Mouse (Mus musculus) yolk sac, embryonic 10.5 days (tissue): ENCODE data around the gene Stat6.

Experiments
- DNase-seq: peaks from one replicate; pipeline ENCODE4 v3.0.0-alpha.2; 2017; ENCODE audit warnings: low spot score

Gene Stat6

DNA sequence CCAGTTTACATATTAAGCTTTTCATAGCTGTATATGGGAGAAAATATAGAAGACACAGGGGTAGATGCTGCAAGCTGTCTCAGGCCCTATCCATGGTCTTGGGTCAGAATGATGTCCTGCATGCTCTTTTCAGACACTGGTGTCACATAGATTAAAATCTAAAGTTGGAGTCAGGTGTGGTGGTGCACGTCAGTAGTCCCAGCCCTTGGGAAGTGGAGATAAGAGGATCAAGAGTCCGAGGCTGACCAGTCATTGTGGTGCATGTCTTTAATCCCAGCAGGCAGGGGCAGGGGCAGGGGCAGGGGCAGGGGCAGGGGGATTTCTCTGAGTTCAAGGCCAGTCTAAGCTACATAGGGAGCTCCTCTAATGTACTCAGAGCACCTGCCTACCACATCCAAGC, 3.0 kb downstream of the Stat6 start:
- no peak for DNase-seq

DNA sequence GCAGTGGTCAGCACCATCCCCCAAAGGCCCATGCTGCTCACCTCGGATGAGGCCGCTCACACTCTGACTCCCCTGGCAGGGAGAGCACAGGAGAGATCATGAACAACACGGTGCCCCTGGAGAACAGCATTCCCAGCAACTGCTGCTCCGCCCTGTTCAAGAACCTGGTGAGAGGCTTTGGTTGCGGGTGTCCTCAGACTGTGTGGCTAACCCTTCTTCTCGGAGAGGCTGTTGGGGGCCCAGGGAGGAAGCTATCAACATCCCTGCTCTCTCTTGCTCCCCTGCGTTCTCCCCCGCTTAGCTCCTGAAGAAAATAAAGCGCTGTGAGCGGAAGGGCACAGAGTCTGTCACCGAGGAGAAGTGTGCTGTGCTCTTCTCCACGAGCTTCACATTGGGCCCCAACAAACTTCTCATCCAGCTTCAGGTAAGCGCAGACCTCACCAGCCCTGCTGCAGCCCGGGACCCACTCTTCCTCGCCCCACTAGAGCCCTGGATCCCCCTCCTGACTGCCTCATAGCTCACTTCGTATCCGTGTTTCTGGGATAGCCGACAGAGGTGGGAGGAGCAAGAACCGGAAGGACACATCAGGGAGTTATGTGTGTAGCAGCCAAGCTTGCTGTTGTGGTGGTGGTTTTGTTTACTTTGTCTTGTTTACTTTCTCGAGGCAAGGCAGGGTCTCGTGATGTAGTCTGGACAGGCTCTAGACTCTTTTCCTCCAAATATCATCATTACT, 10.3 kb downstream of the Stat6 start:
- peak; percentile 57 for DNase-seq

DNA sequence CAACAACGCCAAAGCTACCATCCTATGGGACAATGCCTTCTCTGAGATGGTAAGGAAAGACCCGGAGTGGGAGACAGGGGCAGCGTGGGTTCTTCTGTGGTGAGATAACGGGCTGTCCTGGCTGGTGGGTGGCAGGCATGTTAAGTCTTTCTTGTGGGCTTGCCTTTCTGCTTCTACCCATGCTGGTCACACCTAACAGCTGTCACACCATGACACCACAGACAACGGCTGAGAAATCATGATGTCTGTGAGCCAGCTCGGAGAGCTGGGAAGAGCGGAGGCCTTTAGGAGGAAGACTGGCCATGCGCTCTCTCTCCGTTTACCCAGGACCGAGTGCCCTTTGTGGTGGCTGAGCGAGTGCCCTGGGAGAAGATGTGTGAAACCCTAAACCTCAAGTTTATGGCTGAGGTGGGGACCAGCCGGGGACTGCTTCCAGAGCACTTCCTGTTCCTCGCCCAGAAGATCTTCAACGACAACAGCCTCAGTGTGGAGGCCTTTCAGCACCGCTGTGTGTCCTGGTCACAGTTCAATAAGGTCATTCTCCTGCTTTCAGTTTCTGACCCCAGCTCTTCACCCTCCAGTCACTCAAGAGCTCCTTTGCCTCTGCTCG, 12.3 kb downstream of the Stat6 start:
- DNase-seq, result no peak

DNA sequence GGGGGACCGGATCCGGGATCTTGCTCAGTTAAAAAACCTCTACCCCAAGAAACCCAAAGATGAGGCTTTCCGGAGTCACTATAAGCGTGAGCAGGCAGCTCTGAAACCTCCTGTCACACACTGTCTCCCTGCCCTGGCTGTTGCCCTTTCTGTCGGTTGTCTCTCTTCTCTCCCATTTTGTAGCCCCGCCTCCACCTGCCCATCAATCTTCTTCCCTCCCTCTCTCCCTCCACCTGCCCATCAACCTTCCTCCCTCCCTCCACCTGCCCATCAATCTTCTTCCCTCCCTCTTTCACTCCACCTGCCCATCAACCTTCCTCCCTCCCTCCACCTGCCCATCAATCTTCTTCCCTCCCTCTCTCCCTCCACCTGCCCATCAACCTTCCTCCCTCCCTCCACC, 14.8 kb downstream of the Stat6 start:
- peak; percentile 29 for DNase-seq

DNA sequence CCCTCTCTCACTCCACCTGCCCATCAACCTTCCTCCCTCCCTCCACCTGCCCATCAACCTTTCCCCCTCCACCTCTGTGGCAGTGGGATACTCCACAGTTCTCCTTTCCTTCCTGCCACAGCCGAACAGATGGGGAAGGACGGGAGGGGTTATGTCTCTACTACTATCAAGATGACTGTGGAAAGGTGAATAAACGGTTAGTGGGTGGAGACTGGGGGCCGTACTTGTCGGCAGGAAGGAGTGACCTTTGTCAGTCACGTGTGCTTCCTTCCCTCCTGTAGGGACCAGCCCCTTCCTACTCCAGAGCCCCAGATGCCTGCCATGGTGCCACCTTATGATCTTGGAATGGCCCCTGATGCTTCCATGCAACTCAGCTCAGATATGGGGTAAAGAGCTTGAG, 15.3 kb downstream of the Stat6 start:
- peak; percentile 82 for DNase-seq

DNA sequence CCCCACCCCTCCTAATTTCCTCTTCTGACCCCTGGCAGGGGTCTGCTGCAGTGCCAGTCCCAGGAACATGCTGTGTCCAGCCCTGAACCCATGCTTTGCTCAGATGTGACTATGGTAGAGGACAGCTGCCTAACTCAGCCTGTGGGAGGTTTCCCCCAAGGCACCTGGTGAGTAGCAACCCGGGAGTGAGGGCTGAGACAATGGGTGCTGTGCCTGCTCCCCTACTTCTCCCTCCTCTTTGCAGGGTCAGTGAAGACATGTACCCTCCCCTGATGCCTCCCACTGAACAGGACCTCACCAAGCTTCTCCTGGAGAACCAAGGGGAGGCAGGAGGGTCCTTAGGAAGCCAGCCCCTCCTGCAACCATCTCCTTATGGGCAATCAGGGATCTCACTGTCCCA, 16.8 kb downstream of the Stat6 start:
- no peak for DNase-seq

DNA sequence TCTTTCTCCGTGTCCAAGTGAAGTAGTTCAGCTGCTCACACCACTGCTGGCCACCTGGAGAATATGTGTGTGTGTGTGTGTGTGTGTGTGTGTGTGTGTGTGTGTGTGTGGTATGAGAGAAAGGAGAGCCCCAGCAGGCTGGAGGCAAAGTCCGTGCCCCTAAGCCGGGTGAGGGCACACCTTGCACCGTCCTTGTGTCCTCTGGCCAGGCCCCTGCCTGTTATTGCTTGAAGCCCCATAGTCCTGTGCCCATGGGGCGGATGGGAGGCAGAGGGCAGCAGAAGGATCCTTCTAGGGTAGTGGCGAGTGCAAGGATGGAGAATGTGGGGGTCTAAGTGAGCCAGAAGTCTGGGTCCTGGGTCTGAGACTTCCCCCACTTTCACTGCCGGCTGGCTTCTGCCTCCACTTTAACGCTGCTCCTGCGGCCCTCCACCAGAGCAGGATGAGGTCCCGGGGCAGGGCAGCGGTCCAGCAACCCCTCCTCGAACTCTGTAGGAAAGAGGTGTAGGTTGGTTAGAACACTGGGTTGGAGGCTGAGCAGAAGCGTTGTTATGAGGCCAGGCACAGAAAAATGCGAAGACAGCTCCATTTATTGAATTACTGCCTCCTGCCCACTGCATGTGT, 18.6 kb downstream of the Stat6 start:
- DNase-seq, result no peak

DNA sequence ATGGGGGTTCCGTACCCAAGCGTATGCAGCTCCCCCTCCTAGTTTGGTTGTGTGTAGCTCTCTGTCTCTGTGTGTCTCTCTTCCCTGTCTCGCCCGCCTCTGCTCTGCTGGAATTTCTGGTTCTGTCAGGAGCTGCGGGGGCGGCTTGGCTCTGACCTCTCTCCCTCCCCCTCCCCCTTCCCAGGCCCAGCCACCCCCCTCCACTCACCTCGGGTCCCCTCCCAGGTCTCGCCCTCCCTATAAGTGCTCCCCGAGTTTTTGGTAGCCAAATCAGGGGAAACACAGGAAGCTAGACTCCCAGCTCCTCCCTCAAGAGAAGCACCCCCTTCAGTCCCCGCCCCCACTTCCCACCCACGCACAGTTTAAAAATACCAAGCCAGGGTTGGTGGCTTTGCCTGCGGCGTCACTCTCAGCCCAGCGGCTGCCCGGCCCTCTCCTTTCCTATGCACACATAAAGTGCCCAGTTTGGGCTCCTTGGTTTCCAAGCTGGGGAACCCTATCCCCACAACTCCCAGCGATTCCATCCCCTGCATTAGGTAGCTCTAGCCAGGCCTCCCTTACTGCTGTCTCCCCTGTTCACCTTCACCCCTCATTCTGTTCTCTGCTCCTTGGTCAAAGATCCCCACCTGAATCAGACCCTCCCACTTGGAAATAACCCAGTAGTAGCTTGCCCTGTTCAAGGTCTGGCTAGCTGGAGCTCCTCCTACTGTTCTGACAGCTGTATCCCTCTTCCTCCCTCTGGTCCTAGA, 19.3 kb downstream of the Stat6 start:
- peak; percentile 65 for DNase-seq

DNA sequence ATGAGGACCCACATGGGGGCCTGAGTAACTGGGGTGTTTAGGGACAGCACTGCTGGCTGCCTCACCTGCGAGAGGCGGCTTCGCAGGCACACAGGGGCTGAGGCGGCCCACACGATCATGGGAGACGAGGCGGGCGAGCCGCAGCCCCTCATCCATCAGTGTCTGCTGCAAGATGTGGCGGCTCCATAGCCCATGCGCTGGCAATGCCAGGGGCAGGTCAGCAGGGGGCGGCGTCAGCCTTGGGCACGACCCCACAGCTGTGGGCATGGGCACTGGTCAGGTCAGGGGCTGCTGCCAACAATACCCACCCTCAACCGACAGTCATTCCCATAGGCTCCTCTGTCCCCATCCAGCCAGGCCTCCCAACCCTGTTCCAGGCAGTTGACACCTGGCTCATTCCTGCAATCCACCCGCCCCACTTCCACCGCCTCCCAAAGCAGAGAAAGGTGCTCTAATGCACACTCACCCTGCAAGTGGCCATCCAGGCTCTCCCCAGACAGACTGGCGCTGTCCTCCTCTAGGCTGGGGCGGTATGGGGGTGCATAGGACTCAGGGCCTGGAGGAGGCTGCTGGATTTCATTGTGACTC, 20.0 kb downstream of the Stat6 start:
- no peak for DNase-seq

DNA sequence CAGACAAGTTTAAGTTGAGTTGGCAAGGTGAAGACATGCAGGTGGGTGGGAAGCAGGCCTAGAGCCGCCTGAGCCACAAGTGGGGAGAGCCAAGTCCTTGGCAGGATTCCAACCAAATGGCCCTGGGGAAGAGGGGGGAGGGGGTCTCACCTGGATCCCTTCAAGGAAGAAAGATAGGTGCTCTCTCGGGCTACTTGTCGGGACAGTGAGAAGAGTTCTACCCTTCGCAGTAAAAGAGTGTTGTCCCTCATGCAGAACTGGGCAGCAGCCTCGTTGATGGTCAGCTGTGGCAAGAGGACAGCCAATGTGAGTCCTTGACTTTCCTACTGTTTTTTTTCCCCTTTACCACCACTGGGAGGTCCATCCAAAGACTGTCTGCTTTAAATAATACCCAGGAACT, 20.8 kb downstream of the Stat6 start:
- no peak for DNase-seq

DNA sequence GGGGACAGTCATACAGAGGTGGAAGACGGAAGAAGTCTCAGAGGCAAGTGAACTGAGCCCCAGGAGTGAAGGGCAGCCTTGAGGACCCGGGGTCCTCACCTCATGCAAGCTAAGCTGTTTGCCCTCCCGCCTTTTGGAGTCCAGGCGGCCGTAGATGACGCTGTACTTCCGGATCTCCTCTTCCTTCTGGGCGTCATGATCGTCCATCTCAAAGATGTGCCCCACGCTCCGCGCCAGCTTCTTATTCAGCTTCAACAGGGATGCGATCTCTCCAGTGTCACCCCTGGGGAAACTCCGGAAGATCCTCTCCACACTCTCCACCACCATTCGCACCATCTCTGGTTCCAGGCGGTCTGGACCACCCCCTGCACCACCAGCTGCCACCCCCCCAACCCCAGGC, 21.4 kb downstream of the Stat6 start:
- DNase-seq, result no peak

DNA sequence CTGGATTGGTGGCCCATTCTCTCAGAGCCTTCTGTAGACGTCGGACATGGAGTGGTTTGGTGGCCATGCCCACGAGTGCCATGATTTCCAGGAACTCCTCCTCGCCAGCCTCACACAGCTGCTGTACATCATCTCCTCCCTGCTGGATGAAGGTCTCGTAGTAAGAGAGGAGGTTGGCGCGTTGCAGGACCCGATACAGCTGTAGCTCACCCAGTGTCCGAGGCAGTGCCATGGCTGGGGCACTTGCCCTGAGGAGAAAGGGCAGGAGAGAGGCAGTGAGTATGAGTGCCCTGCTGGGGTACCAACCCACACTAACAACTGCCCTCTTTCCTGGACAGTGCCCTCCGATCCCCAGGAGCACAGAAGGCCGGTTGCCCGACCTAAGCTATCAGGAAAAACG, 22.1 kb downstream of the Stat6 start:
- no peak for DNase-seq

DNA sequence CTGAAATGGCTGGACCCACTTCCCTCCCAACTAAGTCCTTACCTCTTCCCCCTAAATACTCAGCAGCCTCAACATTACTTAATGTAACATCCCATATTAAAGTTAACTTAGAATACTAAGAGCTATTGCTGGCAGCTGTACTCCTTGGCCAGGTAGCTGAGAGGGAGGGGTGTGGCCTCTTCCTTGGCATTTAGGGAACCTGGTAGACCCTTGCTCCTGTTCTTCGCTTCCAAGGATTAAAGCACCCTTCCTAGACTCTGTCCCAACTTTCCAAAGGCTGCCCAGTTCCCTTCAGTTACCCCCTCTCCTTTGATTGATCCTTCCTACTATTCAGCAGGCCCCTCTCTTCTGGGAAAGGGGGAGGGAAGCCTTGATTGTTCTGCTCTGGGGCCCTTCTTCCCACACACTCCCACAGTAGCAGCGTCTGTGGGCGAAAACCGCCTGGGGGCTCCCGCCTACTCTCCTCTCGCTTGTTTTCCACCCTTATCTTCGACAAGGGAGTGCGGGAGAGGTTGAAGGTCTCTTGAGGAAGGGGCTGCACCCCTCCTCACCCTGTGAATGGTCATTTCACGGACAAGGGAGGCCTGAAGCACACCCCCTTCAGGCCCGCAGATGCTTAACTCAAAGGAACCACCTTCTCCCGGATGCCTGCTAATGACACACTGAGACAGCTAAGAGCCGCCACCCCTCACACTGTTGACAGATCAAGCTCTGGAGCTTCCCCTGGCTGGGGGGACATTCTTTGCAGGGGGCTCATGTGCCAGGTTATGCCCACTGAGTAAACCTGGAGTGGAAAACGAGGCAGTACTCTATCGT, 22.8 kb downstream of the Stat6 start:
- no peak for DNase-seq

DNA sequence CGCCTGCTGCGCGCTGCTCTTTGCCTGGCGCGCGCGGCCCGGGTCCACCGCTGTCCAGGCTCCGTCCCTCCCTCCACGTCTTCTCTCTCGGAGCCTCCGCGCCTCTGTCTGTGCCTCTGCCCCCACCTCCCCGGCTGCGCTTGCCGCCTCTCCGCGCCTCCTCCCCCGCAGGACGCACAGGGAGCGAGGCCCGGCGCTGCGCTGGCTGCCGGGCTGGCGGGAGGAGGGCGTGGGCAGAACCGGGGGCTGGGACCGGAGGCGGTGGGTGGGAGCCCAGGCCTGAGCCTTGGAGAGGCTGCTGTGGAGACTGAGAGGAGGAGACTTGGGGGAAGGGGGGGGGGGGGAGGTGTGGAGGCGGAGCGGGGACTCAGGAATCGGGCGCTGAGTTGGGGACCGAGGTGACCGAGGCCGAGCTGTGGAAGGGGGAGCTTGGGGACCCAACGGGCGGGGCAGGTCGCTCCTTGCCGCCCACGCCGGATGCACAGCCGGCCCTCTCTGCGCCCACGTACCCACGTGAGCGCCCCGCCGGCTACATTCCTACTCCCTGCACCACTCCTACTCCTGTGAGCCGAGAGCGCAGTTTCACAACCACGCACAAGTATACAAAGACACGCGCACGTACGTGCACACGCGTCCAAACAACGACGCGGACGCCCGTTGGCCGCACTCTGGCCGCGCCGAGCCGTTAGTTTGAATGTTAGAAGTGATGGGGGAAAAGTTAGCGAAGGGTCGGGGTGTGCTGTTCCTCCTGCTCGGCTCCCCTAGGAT, 23.9 kb downstream of the Stat6 start, which contains the start of gene Nemp1:
Gene Nemp1, plus strand, starts transcription at position 401 of the 768 bp plus-strand sequence.
- peak; percentile 87 for DNase-seq

DNA sequence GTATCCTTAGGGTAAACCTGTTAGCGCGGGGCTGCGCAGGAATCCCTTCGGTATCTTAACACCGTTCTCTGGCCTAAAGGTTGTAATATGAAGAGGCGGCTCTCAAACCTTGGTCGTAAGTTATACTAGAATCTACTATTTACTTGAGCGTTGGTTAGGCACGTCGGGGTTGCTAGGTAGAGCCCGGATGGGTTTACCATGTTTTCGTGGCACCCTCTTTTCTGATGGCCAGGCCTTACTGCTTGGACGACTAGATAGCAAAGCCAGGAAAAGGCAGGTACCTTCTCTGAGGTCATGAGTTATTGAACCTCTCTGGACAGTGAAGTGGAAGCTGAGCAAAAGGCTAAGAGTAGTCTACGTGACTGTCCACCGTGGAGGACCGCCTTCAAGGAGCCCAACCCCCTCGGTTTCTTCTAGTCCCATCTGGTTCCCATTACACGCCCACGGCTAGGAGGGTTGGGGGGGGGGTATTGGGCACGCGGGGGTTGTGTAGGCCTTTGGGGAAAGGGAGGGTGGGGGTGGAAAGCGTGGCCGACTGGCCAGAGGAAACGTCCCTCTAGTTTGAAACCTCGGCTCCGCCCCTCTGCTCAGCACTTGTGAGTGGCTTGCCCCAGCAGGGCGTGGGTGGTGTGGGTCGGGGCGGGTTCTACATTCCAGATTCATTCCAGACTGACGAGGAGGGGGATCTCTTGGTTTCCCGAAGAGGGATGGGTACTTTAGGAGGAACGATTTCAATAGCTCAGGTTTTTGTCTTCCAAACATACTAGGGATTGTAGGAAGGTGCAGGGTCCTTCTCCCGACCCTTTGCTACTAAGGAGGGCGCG, 24.7 kb downstream of the Stat6 start:
- DNase-seq, result peak; percentile 89

DNA sequence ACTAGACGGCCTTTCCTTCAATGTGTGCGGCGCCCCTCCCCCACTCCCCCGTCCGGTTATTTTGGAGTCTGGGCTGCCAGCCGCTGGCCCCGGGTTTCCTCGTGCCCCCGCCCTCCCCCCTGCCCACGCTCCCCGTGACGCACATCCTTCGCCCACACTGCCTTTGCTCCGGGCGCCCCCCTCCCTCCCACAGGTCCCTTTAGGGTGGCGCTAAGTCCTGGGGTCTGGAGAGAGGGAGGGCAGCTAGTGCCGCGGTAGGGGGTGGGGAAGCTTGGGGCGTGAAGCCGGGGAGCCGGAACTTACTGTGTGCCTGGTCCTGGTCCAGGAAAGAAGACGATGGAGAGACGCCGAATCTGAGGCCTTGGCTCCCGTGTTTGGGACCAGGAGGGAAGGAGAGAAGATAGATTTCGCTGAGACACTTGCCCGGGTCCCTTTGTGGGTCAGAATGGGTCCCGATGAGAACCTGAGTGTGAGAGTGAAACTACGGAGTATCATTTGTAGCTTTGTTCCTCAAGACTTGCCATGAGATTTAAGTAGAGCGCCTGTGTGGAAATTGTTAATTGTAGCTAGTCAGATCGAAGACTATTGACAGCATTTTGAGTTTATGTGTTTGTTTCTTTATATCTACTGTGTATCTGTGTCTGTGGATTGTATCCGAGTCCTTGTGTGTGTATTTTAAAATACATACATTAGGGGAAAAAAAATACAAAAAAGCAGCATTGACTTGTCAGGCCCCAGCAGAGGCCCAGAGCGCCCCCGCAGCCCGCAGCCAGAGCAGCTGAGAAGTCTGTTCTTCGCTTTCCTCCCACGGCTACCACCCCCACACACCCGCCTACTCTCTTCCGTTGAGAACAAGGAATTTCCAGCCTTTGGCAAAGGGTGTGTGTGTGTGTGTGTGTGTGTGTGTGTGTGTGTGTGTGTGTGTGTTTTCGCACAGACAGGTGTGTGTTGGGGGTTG, 25.6 kb downstream of the Stat6 start, which contains the start of gene Nab2:
Gene Nab2, minus strand, starts transcription at position 476 of the 958 bp plus-strand sequence.
- DNase-seq, result peak; percentile 56

DNA sequence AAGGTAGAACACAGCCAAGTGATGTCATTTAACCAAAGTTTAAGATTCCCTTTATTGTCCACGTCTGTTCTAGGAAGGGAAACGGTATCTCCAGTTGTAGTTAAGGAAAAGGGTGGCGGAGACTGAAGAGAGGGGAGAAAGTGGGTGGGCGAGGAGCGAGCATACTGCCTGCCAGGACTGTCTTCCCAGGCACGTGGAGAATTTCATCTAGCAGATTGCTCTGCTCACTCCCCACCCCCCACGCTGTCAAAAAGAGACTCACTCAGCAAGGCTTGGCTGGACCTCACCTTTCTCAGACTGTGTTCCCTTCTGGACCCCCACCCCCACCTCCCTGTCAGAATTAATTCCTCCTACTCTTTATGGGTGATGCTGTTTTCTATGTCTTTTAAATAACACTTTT, 26.4 kb downstream of the Stat6 start:
- DNase-seq, result no peak

DNA sequence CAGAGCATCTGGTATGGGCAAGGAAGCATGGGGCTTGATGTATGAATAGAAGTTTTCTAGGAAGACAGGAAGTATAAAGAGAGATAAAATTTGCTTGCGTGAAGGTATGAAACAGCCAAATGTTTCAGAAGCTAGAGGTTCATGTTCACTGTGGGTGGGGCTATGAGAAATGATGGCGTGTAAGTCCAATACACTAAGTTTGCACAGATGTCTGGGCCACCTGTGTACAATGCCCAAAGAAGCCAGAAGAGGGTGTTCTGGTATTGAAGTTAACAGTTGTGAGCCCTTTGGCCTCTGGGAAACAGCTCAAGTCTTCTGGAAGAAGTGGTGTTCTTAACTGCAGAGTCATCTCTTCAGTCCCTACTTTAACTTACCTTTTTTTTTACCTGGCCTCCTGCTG, 27.4 kb downstream of the Stat6 start:
- no peak for DNase-seq

DNA sequence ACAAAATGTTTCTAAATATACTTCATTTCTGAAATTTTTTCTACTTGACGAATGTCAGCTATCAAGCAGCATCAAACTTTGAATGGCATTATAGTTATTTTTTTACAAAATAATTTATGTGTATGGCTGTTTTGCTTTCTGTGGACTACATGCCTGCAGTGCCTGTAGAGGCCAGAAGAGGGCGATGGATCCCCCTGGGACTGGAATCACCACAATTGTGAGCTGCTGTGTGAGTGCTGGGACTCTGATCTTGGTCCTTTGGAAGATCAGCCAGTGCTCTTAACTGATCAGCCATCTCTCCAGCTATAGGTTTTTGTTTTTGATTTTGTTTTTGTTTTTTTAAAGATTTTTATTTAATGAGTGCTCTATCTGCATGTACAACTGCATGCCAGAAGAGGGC, 28.5 kb downstream of the Stat6 start:
- no peak for DNase-seq
